Mouse (Mus musculus): ENCODE data around the gene Ttc28. TPM values are rescaled to one million over a fixed set of nuclear protein-coding genes. Genes with fewer than 3 reads are reported as not detected.

Gene Ttc28
- polyA plus RNA-seq, 1 experiment from 2014 or later: 14.5 TPM

- no peak overlapping the region for H3K4me2 ChIP-seq (ENCODE audit: low read length)
- H3K36me3 ChIP-seq (ENCODE audit: control insufficient read depth, insufficient read depth, low read length): no peaks in the 10 kb centered on the region
- WGBS: 85% methylated on average over 9 of the region's 9 CpGs
- peak overlapping the region; percentile 26; the same call in 1 of the 2 replicates for H3K27ac ChIP-seq (ENCODE audit: low read depth, low read length)
- H3K27me3 ChIP-seq (replicated peaks; ENCODE audit: control insufficient read depth, insufficient read depth, low read length): no peaks in the 10 kb centered on the region
- H3K9me3 ChIP-seq (ENCODE audit: control insufficient read depth, low read length): no peaks in the 10 kb centered on the region
- peaks cover 40% of the 10 kb centered on the region for H3K4me1 ChIP-seq (ENCODE audit: control insufficient read depth, insufficient read depth, low read depth, low read length)
- ATAC-seq: no peak
- no peak overlapping the region for H3K4me3 ChIP-seq (ENCODE audit: low read length)
- H3K9ac ChIP-seq (ENCODE audit: low read depth, low read length): no peak overlapping the region
Measured at GRCm38 (mm10) chr5:111022339-111022738, 142.7 kb downstream of the Ttc28 start.

GRCm38 (mm10) chr5:111022940-111023339, 143.3 kb downstream of the Ttc28 start:
- Histone ChIP-seq H3K9ac (ENCODE audit: low read depth, low read length) (no peak overlapping the region), H3K27ac (ENCODE audit: low read depth, low read length) (peak overlapping the region; percentile 26), H3K4me1 (ENCODE audit: control insufficient read depth, insufficient read depth, low read depth, low read length) (peaks cover 46% of the 10 kb centered on the region), H3K9me3 (ENCODE audit: control insufficient read depth, low read length) (no peaks in the 10 kb centered on the region), H3K4me3 (ENCODE audit: low read length) (no peak overlapping the region), H3K4me2 (ENCODE audit: low read length) (no peak overlapping the region), H3K36me3 (ENCODE audit: control insufficient read depth, insufficient read depth, low read length) (no peaks in the 10 kb centered on the region), H3K27me3 (replicated peaks; ENCODE audit: control insufficient read depth, insufficient read depth, low read length) (no peaks in the 10 kb centered on the region)
- WGBS: 68% methylated on average over 1 of the region's 1 CpGs
- ATAC-seq: no peak

GRCm38 (mm10) chr5:111024621-111025020, 145.0 kb downstream of the Ttc28 start:
- Histone ChIP-seq H3K4me3 (ENCODE audit: low read length) (no peak overlapping the region), H3K9ac (ENCODE audit: low read depth, low read length) (no peak overlapping the region), H3K36me3 (ENCODE audit: control insufficient read depth, insufficient read depth, low read length) (no peaks in the 10 kb centered on the region), H3K9me3 (ENCODE audit: control insufficient read depth, low read length) (no peaks in the 10 kb centered on the region), H3K27me3 (replicated peaks; ENCODE audit: control insufficient read depth, insufficient read depth, low read length) (no peaks in the 10 kb centered on the region), H3K27ac (ENCODE audit: low read depth, low read length) (peak overlapping the region; percentile 71), H3K4me2 (ENCODE audit: low read length) (no peak overlapping the region), H3K4me1 (ENCODE audit: control insufficient read depth, insufficient read depth, low read depth, low read length) (peaks cover 55% of the 10 kb centered on the region)
- 70% methylated on average over 13 of the region's 13 CpGs for WGBS
- ATAC-seq: peak; percentile 23; the same call in 1 of the 2 replicates

- Histone ChIP-seq H3K9me3 (ENCODE audit: control insufficient read depth, low read length) (no peaks in the 10 kb centered on the region), H3K4me3 (ENCODE audit: low read length) (no peak overlapping the region), H3K27ac (ENCODE audit: low read depth, low read length) (peak overlapping the region; percentile 71), H3K4me2 (ENCODE audit: low read length) (0 out of 2 replicates have a peak overlapping the region, but pooled peaks have one; percentile 3), H3K27me3 (replicated peaks; ENCODE audit: control insufficient read depth, insufficient read depth, low read length) (no peaks in the 10 kb centered on the region), H3K36me3 (ENCODE audit: control insufficient read depth, insufficient read depth, low read length) (no peaks in the 10 kb centered on the region), H3K4me1 (ENCODE audit: control insufficient read depth, insufficient read depth, low read depth, low read length) (peaks cover 55% of the 10 kb centered on the region), H3K9ac (ENCODE audit: low read depth, low read length) (0 out of 2 replicates have a peak overlapping the region, but pooled peaks have one; percentile 1)
- 44% methylated on average over 14 of the region's 14 CpGs for WGBS
- ATAC-seq: no peak
Measured at GRCm38 (mm10) chr5:111025476-111025875, 145.9 kb downstream of the Ttc28 start.

GRCm38 (mm10) chr5:111026209-111026608, 146.6 kb downstream of the Ttc28 start:
- Histone ChIP-seq H3K9me3 (ENCODE audit: control insufficient read depth, low read length) (no peaks in the 10 kb centered on the region), H3K4me2 (ENCODE audit: low read length) (no peak overlapping the region), H3K27ac (ENCODE audit: low read depth, low read length) (no peak overlapping the region; the same call in 1 of the 2 replicates), H3K4me3 (ENCODE audit: low read length) (no peak overlapping the region), H3K27me3 (replicated peaks; ENCODE audit: control insufficient read depth, insufficient read depth, low read length) (no peaks in the 10 kb centered on the region), H3K4me1 (ENCODE audit: control insufficient read depth, insufficient read depth, low read depth, low read length) (peaks cover 55% of the 10 kb centered on the region), H3K9ac (ENCODE audit: low read depth, low read length) (no peak overlapping the region), H3K36me3 (ENCODE audit: control insufficient read depth, insufficient read depth, low read length) (no peaks in the 10 kb centered on the region)
- ATAC-seq: no peak
- 56% methylated on average over 8 of the region's 8 CpGs for WGBS

- no peaks in the 10 kb centered on the region for H3K9me3 ChIP-seq (ENCODE audit: control insufficient read depth, low read length)
- no peak overlapping the region for H3K4me3 ChIP-seq (ENCODE audit: low read length)
- H3K9ac ChIP-seq (ENCODE audit: low read depth, low read length): no peak overlapping the region
- peaks cover 47% of the 10 kb centered on the region for H3K4me1 ChIP-seq (ENCODE audit: control insufficient read depth, insufficient read depth, low read depth, low read length)
- 51% methylated on average over 4 of the region's 4 CpGs for WGBS
- no peak overlapping the region for H3K4me2 ChIP-seq (ENCODE audit: low read length)
- ATAC-seq: no peak
- no peaks in the 10 kb centered on the region for H3K36me3 ChIP-seq (ENCODE audit: control insufficient read depth, insufficient read depth, low read length)
- H3K27ac ChIP-seq (ENCODE audit: low read depth, low read length): no peak overlapping the region
- no peaks in the 10 kb centered on the region for H3K27me3 ChIP-seq (replicated peaks; ENCODE audit: control insufficient read depth, insufficient read depth, low read length)
Measured at GRCm38 (mm10) chr5:111028340-111028739, 148.7 kb downstream of the Ttc28 start.

- Histone ChIP-seq H3K4me3 (ENCODE audit: low read length) (no peak overlapping the region), H3K4me1 (ENCODE audit: control insufficient read depth, insufficient read depth, low read depth, low read length) (peaks cover 40% of the 10 kb centered on the region), H3K9me3 (ENCODE audit: control insufficient read depth, low read length) (no peaks in the 10 kb centered on the region), H3K36me3 (ENCODE audit: control insufficient read depth, insufficient read depth, low read length) (no peaks in the 10 kb centered on the region), H3K27me3 (replicated peaks; ENCODE audit: control insufficient read depth, insufficient read depth, low read length) (no peaks in the 10 kb centered on the region), H3K4me2 (ENCODE audit: low read length) (no peak overlapping the region), H3K9ac (ENCODE audit: low read depth, low read length) (no peak overlapping the region), H3K27ac (ENCODE audit: low read depth, low read length) (no peak overlapping the region)
- 65% methylated on average over 9 of the region's 9 CpGs for WGBS
- ATAC-seq: no peak
Measured at GRCm38 (mm10) chr5:111028952-111029351, 149.3 kb downstream of the Ttc28 start.

- WGBS: 71% methylated on average over 10 of the region's 10 CpGs
- Histone ChIP-seq H3K9ac (ENCODE audit: low read depth, low read length) (no peak overlapping the region), H3K4me3 (ENCODE audit: low read length) (no peak overlapping the region)
Measured at GRCm38 (mm10) chr5:111032687-111033295, 153.2 kb downstream of the Ttc28 start.

GRCm38 (mm10) chr5:111033489-111033888, 153.9 kb downstream of the Ttc28 start:
- no peak for ATAC-seq
- Histone ChIP-seq H3K4me2 (ENCODE audit: low read length) (no peak overlapping the region), H3K9me3 (ENCODE audit: control insufficient read depth, low read length) (no peaks in the 10 kb centered on the region; the same call in 1 of the 2 replicates), H3K4me1 (ENCODE audit: control insufficient read depth, insufficient read depth, low read depth, low read length) (peaks cover 18% of the 10 kb centered on the region), H3K4me3 (ENCODE audit: low read length) (no peak overlapping the region), H3K27me3 (replicated peaks; ENCODE audit: control insufficient read depth, insufficient read depth, low read length) (no peaks in the 10 kb centered on the region), H3K27ac (ENCODE audit: low read depth, low read length) (no peak overlapping the region), H3K36me3 (ENCODE audit: control insufficient read depth, insufficient read depth, low read length) (no peaks in the 10 kb centered on the region), H3K9ac (ENCODE audit: low read depth, low read length) (no peak overlapping the region)
- 94% methylated on average over 4 of the region's 4 CpGs for WGBS

More at GRCm38 (mm10) chr5:111032687-111033295, 153.2 kb downstream of the Ttc28 start:
- Histone ChIP-seq H3K27me3 (replicated peaks; ENCODE audit: control insufficient read depth, insufficient read depth, low read length) (no peaks in the 10 kb centered on the region), H3K27ac (ENCODE audit: low read depth, low read length) (no peak overlapping the region), H3K4me2 (ENCODE audit: low read length) (no peak overlapping the region), H3K9me3 (ENCODE audit: control insufficient read depth, low read length) (no peaks in the 10 kb centered on the region; the same call in 1 of the 2 replicates), H3K36me3 (ENCODE audit: control insufficient read depth, insufficient read depth, low read length) (no peaks in the 10 kb centered on the region), H3K4me1 (ENCODE audit: control insufficient read depth, insufficient read depth, low read depth, low read length) (peaks cover 17% of the 10 kb centered on the region)
- no peak for ATAC-seq
